Comparison of ENCODE assay signal across 9 mouse cellular contexts in genomic region chr5:111590619-111591081, GRCm38 (mm10).
DNase-seq lines count a peak whose midpoint lies in the region; ATAC-seq and TF ChIP-seq lines count a peak whose summit lies in the region.
"Had no signal": no experiment of that assay in that cellular context is flagged by ENCODE, and none has a peak within 500 bp of the region (broad histone marks: within the 10 kb centered on the region; RNA-seq: fewer than 3 reads in every experiment).

No protein-coding gene starts in this region.

- H3K4me3 ChIP-seq in heart, embryonic 10.5 days, result no peak overlapping the region
- no peak overlapping the region for H3K4me3 ChIP-seq in hindbrain, embryonic 14.5 days (replicated peaks; ENCODE audit: low read length)
- H3K4me3 ChIP-seq in neural tube, embryonic 12.5 days, result no peak overlapping the region
- no peak overlapping the region for H3K4me3 ChIP-seq in kidney, adult 2 months (ENCODE audit: insufficient read depth, low read depth, low read length)

- H3K9ac ChIP-seq in hindbrain, embryonic 14.5 days, result peak overlapping the region; percentile 39
- no peak overlapping the region for H3K9ac ChIP-seq in neural tube, embryonic 12.5 days

- no peaks in the 10 kb centered on the region for H3K9me3 ChIP-seq in heart, embryonic 10.5 days
- H3K9me3 ChIP-seq in hindbrain, embryonic 14.5 days (ENCODE audit: control insufficient read depth, low read length), result no peaks in the 10 kb centered on the region
- no peaks in the 10 kb centered on the region for H3K9me3 ChIP-seq in neural tube, embryonic 12.5 days

- no peak overlapping the region for H3K4me2 ChIP-seq in hindbrain, embryonic 14.5 days (replicated peaks)
- H3K4me2 ChIP-seq in neural tube, embryonic 12.5 days (replicated peaks), result no peak overlapping the region

- peak overlapping the region; percentile 42; the same call in 1 of the 2 replicates for H3K27ac ChIP-seq in heart, embryonic 10.5 days
- H3K27ac ChIP-seq in hindbrain, embryonic 14.5 days, result peak overlapping the region; percentile 61; the same call in 1 of the 2 replicates
- no peak overlapping the region for H3K27ac ChIP-seq in neural tube, embryonic 12.5 days
- H3K27ac ChIP-seq in kidney, adult 2 months (ENCODE audit: insufficient read depth, low read depth, low read length), result no peak overlapping the region

- H3K4me1 ChIP-seq in heart, embryonic 10.5 days, result peaks cover 14% of the 10 kb centered on the region; the same call in 1 of the 2 replicates
- peaks cover 27% of the 10 kb centered on the region for H3K4me1 ChIP-seq in hindbrain, embryonic 14.5 days (replicated peaks; ENCODE audit: control insufficient read depth, insufficient read depth, low read length)
- peaks cover 31% of the 10 kb centered on the region for H3K4me1 ChIP-seq in neural tube, embryonic 12.5 days
- H3K4me1 ChIP-seq in kidney, adult 2 months (ENCODE audit: control insufficient read depth, insufficient read depth, low read length), result no peaks in the 10 kb centered on the region

- intact Hi-C loops in heart, postnatal 25 days (cut with DNase I), result no loop called here
- intact Hi-C loops in heart, postnatal 36 days (cut with DNase I), result no loop called here

- no peak for TF ChIP-seq CTCF in brain, embryonic 14.5 days (IDR thresholded peaks at IDR 0.05; ENCODE audit: borderline replicate concordance, extremely low read depth, insufficient read depth, insufficient read length)
- no peak for TF ChIP-seq CTCF in kidney, adult 2 months (conservative IDR thresholded peaks at IDR 0.05; ENCODE audit: insufficient read depth, insufficient read length, low read depth, low read length)

- H3K27me3 ChIP-seq in heart, embryonic 10.5 days (ENCODE audit: insufficient read depth, poor library complexity, severe bottlenecking), result peaks cover 48% of the 10 kb centered on the region
- no peaks in the 10 kb centered on the region for H3K27me3 ChIP-seq in hindbrain, embryonic 14.5 days (ENCODE audit: control insufficient read depth, insufficient read depth, low read length)
- no peaks in the 10 kb centered on the region for H3K27me3 ChIP-seq in neural tube, embryonic 12.5 days (replicated peaks)
- no peaks in the 10 kb centered on the region for H3K27me3 ChIP-seq in kidney, adult 2 months (replicated peaks; ENCODE audit: control insufficient read depth, insufficient read depth, low read length)

- peak; percentile 49 for ATAC-seq in hindbrain, embryonic 14.5 days (ENCODE audit: low FRiP score)
- 0 out of 2 replicates have a peak, but pooled peaks have one; percentile 34 for ATAC-seq in neural tube, embryonic 12.5 days (ENCODE audit: low FRiP score, low read depth)

- no peak for TF ChIP-seq POLR2A in brain, embryonic 14.5 days (IDR thresholded peaks at IDR 0.05; ENCODE audit: borderline replicate concordance, extremely low read depth, insufficient read depth, insufficient read length, poor library complexity, severe bottlenecking)
- TF ChIP-seq POLR2A in kidney, adult 2 months (IDR thresholded peaks at IDR 0.05; ENCODE audit: low read depth, low read length), result no peak

- 28% methylated on average over 4 of the region's 4 CpGs for WGBS in heart, embryonic 10.5 days
- WGBS in hindbrain, embryonic 14.5 days, result 17% methylated on average over 4 of the region's 4 CpGs
- 25% methylated on average over 4 of the region's 4 CpGs for WGBS in neural tube, embryonic 12.5 days
- WGBS in kidney, adult 2 months, result 14% methylated on average over 4 of the region's 4 CpGs

- H3K36me3 ChIP-seq in heart, embryonic 10.5 days, result no peaks in the 10 kb centered on the region
- no peaks in the 10 kb centered on the region for H3K36me3 ChIP-seq in hindbrain, embryonic 14.5 days (replicated peaks; ENCODE audit: control insufficient read depth, insufficient read depth)
- H3K36me3 ChIP-seq in neural tube, embryonic 12.5 days, result no peaks in the 10 kb centered on the region
- H3K36me3 ChIP-seq in kidney, adult 2 months (ENCODE audit: control insufficient read depth, insufficient read depth, low read length), result no peaks in the 10 kb centered on the region

- DNase-seq in heart, embryonic 10.5 days (ENCODE audit: low spot score), result no peak
- no peak for DNase-seq in heart, postnatal 25 days (ENCODE audit: low spot score)
- DNase-seq in brain, embryonic 14.5 days (ENCODE audit: low read depth), result peak; percentile 92
- no peak for DNase-seq in hindbrain, embryonic 14.5 days (ENCODE audit: low spot score)
- no peak for DNase-seq in testis, postnatal 14 days (ENCODE audit: low spot score)
- DNase-seq in kidney, adult 2 months, result no peak
- DNase-seq in heart, postnatal 36 days, result no peak
- DNase-seq: cerebellum, postnatal 10 days had no signal

Comparison
In these comparisons a context has a peak if more than half of its experiments do, and no peak if none do; other contexts are left out.
1. H3K27ac ChIP-seq: peak in heart, embryonic 10.5 days (single experiment) and hindbrain, embryonic 14.5 days (single experiment); none in neural tube, embryonic 12.5 days (single experiment) and kidney, adult 2 months (single experiment).